In genomic region chr2:29582415-29582814, GRCm38 (mm10) we compare ENCODE assay signal across 8 mouse cellular contexts. TPM values are rescaled to one million over a fixed set of nuclear protein-coding genes. Genes with fewer than 3 reads are reported as not detected.
DNase-seq lines count a peak whose midpoint lies in the region; ATAC-seq and TF ChIP-seq lines count a peak whose summit lies in the region.

No protein-coding gene starts in this region.

- no peak overlapping the region for H3K9ac ChIP-seq in neural tube, embryonic 15.5 days (replicated peaks)
- no peak overlapping the region for H3K9ac ChIP-seq in intestine, postnatal 0 days (ENCODE audit: low read depth, low read length)

- TF ChIP-seq CTCF in intestine, postnatal 0 days (IDR thresholded peaks at IDR 0.05; ENCODE audit: low read depth): peak; percentile 98

- intact Hi-C loops in left cerebral cortex, postnatal 25 days (cut with DNase I): loop anchor here (2.0 to 10.0 kb wide), 3 partner anchors 238 to 382 kb away; partner anchors contain the start of gene Med27

- H3K27me3 ChIP-seq in neural tube, embryonic 15.5 days (replicated peaks): no peaks in the 10 kb centered on the region
- H3K27me3 ChIP-seq in intestine, postnatal 0 days (replicated peaks; ENCODE audit: control insufficient read depth, insufficient read depth, low read length): no peaks in the 10 kb centered on the region
- peaks cover 35% of the 10 kb centered on the region for H3K27me3 ChIP-seq in myocyte (ENCODE audit: control insufficient read depth, insufficient read depth, insufficient read length)
- no peaks in the 10 kb centered on the region for H3K27me3 ChIP-seq in splenic B cell, adult 2 months (ENCODE audit: control insufficient read depth, insufficient read depth, low read length, poor library complexity, severe bottlenecking)

- no peak overlapping the region for H3K27ac ChIP-seq in neural tube, embryonic 15.5 days (replicated peaks)
- H3K27ac ChIP-seq in intestine, postnatal 0 days (ENCODE audit: low read depth, low read length): no peak overlapping the region

- H3ac ChIP-seq in myocyte (ENCODE audit: control insufficient read depth, insufficient read length): no peak overlapping the region

- no peak for ATAC-seq in neural tube, embryonic 15.5 days (ENCODE audit: low FRiP score)
- no peak for ATAC-seq in intestine, postnatal 0 days

- H3K36me3 ChIP-seq in neural tube, embryonic 15.5 days: no peaks in the 10 kb centered on the region
- H3K36me3 ChIP-seq in intestine, postnatal 0 days (ENCODE audit: control insufficient read depth, insufficient read depth): no peaks in the 10 kb centered on the region
- H3K36me3 ChIP-seq in myocyte (ENCODE audit: control insufficient read depth, insufficient read depth): no peaks in the 10 kb centered on the region
- H3K36me3 ChIP-seq in splenic B cell, adult 2 months (ENCODE audit: control insufficient read depth, insufficient read depth, low read length, poor library complexity, severe bottlenecking): no peaks in the 10 kb centered on the region

- no peak overlapping the region for H3K4me3 ChIP-seq in neural tube, embryonic 15.5 days (replicated peaks)
- no peak overlapping the region for H3K4me3 ChIP-seq in intestine, postnatal 0 days (ENCODE audit: low read depth, low read length)
- no peak overlapping the region for H3K4me3 ChIP-seq in myocyte

- no peaks in the 10 kb centered on the region for H3K9me3 ChIP-seq in neural tube, embryonic 15.5 days (replicated peaks)
- H3K9me3 ChIP-seq in intestine, postnatal 0 days (ENCODE audit: control insufficient read depth): no peaks in the 10 kb centered on the region

- no peak for TF ChIP-seq POLR2A in myocyte (IDR thresholded peaks at IDR 0.05; ENCODE audit: insufficient read length, low read depth)

- WGBS in neural tube, embryonic 15.5 days: 2% methylated on average over 7 of the region's 7 CpGs
- 2% methylated on average over 7 of the region's 7 CpGs for WGBS in intestine, postnatal 0 days

- DNase-seq in neural tube, embryonic 10.5 days (ENCODE audit: extremely low spot score, low spot score): peak; percentile 81
- DNase-seq in cerebellum, adult 8-10 months: peak; percentile 85
- peak; percentile 57 to 73 for DNase-seq in frontal cortex, postnatal 14 days (ENCODE audit: low spot score in 2 of 2)
- DNase-seq in left cerebral cortex, postnatal 25 days (ENCODE audit: low spot score in 2 of 2): peak; percentile 72 to 84
- peak; percentile 82 for DNase-seq in splenic B cell, adult 2 months (ENCODE audit: low read depth, low spot score)

- H3K4me2 ChIP-seq in neural tube, embryonic 15.5 days: no peak overlapping the region
- H3K4me2 ChIP-seq in intestine, postnatal 0 days (replicated peaks; ENCODE audit: low read depth): no peak overlapping the region
- H3K4me2 ChIP-seq in myocyte (ENCODE audit: low read depth): no peak overlapping the region

- H3K79me2 ChIP-seq in myocyte (ENCODE audit: control insufficient read depth, insufficient read depth): no peaks in the 10 kb centered on the region

- peaks cover 9% of the 10 kb centered on the region for H3K4me1 ChIP-seq in neural tube, embryonic 15.5 days
- no peaks in the 10 kb centered on the region for H3K4me1 ChIP-seq in intestine, postnatal 0 days (replicated peaks; ENCODE audit: control insufficient read depth, insufficient read depth, low read length)

TF ChIP-seq in myocyte, 11 proteins besides CTCF, POLR2A, EP300 and RAD21:
- TF ChIP-seq MYOG (IDR thresholded peaks at IDR 0.05; ENCODE audit: control insufficient read depth in 1 of 3, insufficient read depth in 1 of 3, insufficient read length in 2 of 3, low read depth in 2 of 3) (peak in 2 of 3 experiments; percentile 11 to 24), TCF12 (IDR thresholded peaks at IDR 0.05; ENCODE audit: insufficient read depth, poor library complexity, severe bottlenecking) (no peak), TCF3 (IDR thresholded peaks at IDR 0.05; ENCODE audit: insufficient read length, low read depth) (no peak)

RNA-seq across cellular contexts. Expression of gene Rapgef1, which starts 37.1 kb away (rescaled TPM):
- polyA plus RNA-seq in neural tube, embryonic 15.5 days (2015; fragmentation: Nextera tagmentation; extraction: Ambion mirVana): 16.3 and 16.9 TPM in 2 replicates
- 6.1 and 6.3 TPM in 2 replicates for polyA plus RNA-seq in intestine, postnatal 0 days (2015; fragmentation: Nextera tagmentation; extraction: Ambion mirVana)
- total RNA-seq in left cerebral cortex, postnatal 25 days (2021): 100 to 1,000 TPM; 110 TPM
- 74.5 TPM for polyA plus RNA-seq in myocyte (2012; fragmentation: generic; extraction: Trizol)
